Mouse (Mus musculus) adrenal gland, postnatal 4 days (tissue): ENCODE measurements at regions not wholly inside any gene's neighbourhood (a gene's known extent, or its start where the extent isn't known, plus 50 kb on each side); places are given as distances from the start of the nearest gene placed in this dataset.
"Not testable (repeated sequence)": the region's sequence is repeated elsewhere in the genome, so short reads cannot be mapped to it uniquely, and the experiment has no call there.

Experiments used
- DNase-seq, 2 experiments: peaks; one replicate each; pipeline ENCODE4 v3.0.0; 2021 to 2022; ENCODE audit warnings: low spot score in 2 of 2, mixed read lengths in 2 of 2

- DNase-seq: no peak
Observed at GRCm38 (mm10) chr7:137648621-137649020, 211.2 kb downstream of the Glrx3 start.

GRCm38 (mm10) chr7:137649650-137650049 lies 212.2 kb downstream of the Glrx3 start:
- DNase-seq: no peak

- no peak for DNase-seq
Observed at GRCm38 (mm10) chr7:137653837-137654236, 216.4 kb downstream of the Glrx3 start.

- no peak for DNase-seq
Observed at GRCm38 (mm10) chr7:137667165-137667564, 229.8 kb downstream of the Glrx3 start.

- DNase-seq: no peak
Observed at GRCm38 (mm10) chr7:137671156-137671555, 233.7 kb downstream of the Glrx3 start.

GRCm38 (mm10) chr7:137674596-137674995 lies 237.2 kb downstream of the Glrx3 start:
- DNase-seq: no peak

- no peak for DNase-seq
Observed at GRCm38 (mm10) chr7:137675381-137675780, 238.0 kb downstream of the Glrx3 start.

GRCm38 (mm10) chr7:137684826-137685225 lies 247.4 kb downstream of the Glrx3 start:
- DNase-seq: no peak

- no peak for DNase-seq
Observed at GRCm38 (mm10) chr7:137685320-137685719, 247.9 kb downstream of the Glrx3 start.

- peak in 1 of 2 experiments; percentile 4 for DNase-seq
Observed at GRCm38 (mm10) chr7:137696831-137697230, 259.4 kb downstream of the Glrx3 start.

GRCm38 (mm10) chr7:137698501-137698900 lies 261.1 kb downstream of the Glrx3 start:
- not testable (repeated sequence) for DNase-seq

- no peak for DNase-seq
Observed at GRCm38 (mm10) chr7:137712862-137713261, 275.4 kb downstream of the Glrx3 start.

GRCm38 (mm10) chr7:137713856-137714255 lies 276.4 kb downstream of the Glrx3 start:
- DNase-seq: no peak

GRCm38 (mm10) chr7:137714318-137714962 lies 277.0 kb downstream of the Glrx3 start:
- DNase-seq: no peak

- DNase-seq: no peak
Observed at GRCm38 (mm10) chr7:137715126-137715900, 277.9 kb downstream of the Glrx3 start.

- DNase-seq: no peak
Observed at GRCm38 (mm10) chr7:137723361-137724040, 286.1 kb downstream of the Glrx3 start.

- DNase-seq: no peak
Observed at GRCm38 (mm10) chr7:137726031-137726430, 288.6 kb downstream of the Glrx3 start.

GRCm38 (mm10) chr7:137735873-137736527 lies 298.6 kb downstream of the Glrx3 start:
- no peak for DNase-seq

- no peak for DNase-seq
Observed at GRCm38 (mm10) chr7:137741702-137742101, 304.3 kb downstream of the Glrx3 start.

GRCm38 (mm10) chr7:137742297-137742751 lies 304.9 kb downstream of the Glrx3 start:
- DNase-seq: no peak

- DNase-seq: no peak
Observed at GRCm38 (mm10) chr7:137745575-137745974, 308.2 kb downstream of the Glrx3 start.
